Mouse (Mus musculus) adrenal gland, adult 2 months (tissue): ENCODE results near the gene Usp21. TPM values are rescaled to one million over a fixed set of nuclear protein-coding genes. Genes with fewer than 3 reads are reported as not detected.

Experiments
- DNase-seq: peaks from one replicate; pipeline ENCODE4 v3.0.0; 2021
- polyA plus RNA-seq: library from polyadenylated mRNA; depleted of rRNA; stranded (reverse); fragments of >200 nt; gene quantifications from 2 replicates; pipeline ENCODE4 v1.2.3, GENCODE M21; 2012
- total RNA-seq, 2 experiments: library from RNA; stranded (reverse); gene quantifications; 2 replicates each; pipeline ENCODE4 v1.2.3; 2021

The Usp21 gene
- total and polyA plus RNA-seq, 3 experiments: 37.5 to 61.3 (median 44.9) TPM

DNA sequence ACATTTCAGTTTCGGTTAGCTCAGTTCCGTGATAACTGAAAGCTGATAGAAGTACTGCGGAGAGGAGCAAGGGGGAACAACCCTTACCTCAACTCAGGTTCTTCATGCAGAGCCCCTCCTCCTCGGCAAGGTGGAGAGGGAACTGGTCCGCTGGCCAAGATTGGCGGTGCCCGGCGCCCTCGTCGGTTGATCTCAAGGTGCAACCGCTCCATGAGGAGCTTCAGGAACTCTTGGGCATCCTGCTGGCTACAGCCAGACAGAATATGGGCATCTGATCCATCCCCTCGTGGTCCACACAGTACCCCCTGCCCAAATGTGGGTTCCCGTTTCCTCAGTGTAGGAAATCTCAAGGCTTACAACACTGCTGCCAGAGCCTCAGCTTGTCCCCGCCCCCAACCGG is 3.3 kb downstream of the Usp21 start:
- no peak for DNase-seq

DNA sequence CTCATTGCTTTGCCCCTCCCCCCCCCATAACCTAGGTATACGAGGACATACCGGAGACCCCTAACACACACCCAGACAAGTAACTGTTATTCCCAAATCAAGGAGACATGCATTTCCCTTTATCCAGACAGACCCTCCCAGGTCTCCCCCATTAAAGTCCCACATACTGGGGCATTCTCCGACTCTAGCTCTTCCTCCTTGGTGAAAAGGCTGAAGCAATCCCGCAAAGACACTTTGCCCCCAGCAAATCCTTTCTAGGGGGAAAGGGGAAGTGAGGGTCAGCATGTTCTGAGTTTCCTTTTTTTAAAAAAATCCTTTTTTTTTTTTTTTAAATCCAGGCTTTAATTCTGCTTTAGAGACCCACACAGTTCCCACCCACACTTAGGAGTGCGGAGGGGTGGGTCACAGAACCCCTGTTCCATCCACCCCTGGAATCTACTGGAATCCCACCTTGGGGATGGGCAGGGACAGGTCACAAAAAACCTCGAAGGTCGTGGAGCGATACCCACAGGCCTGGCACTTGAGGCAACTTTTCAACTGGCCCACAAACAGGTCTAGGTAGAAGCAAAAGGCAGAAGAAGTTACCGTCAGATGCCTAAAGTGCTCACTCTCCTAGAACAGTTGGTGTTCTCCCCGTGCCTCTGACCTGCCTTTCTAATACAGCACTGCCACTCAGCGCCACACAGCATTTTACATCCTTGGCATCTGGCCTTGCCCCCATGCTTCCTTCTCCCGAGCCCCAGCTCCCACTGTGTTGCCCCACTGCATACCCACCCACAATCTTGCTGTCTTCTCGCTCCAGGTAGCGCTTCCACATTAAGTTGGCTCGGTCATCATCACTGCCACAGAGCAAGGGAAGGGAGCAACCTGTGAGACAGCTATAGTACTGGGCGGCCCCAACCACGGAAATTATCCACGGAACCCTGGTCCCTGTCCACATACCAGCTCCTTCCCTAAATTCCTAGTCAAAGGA is 4.3 kb downstream of the Usp21 start:
- DNase-seq: no peak

DNA sequence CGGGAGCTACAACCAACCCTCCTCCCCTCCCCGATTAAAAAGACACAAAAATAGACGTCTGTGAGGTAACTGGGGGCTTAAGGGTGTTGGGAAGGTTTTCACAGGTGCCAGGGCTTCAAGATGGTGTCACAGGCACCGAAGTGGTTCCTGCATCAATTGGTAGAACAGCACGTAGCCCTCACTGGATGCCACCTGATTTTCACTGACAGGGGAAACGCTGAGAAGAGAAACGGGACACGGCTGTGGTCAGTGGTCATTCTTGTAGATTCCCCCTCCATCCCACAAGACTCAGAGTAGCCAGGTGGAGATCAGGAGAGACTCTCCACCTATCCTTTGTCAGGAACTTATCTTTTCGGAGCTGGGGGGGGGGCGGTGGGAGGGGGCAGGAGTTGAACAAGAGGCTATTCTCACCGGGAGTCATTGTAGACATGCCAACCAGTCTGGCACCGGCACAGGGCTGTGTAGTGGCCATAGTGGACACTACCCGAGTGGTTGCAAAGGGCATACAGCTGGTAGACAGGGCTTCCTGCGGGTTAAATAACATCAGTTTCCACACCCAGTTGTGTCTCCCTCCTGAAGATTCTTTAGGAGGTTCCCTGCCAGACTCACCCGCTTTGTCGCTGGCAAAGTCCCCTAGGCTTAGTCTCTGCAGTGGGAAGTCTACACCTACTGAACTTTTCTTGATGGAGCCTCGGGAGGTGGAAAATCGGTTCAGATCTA is 5.5 kb downstream of the Usp21 start:
- no peak for DNase-seq

DNA sequence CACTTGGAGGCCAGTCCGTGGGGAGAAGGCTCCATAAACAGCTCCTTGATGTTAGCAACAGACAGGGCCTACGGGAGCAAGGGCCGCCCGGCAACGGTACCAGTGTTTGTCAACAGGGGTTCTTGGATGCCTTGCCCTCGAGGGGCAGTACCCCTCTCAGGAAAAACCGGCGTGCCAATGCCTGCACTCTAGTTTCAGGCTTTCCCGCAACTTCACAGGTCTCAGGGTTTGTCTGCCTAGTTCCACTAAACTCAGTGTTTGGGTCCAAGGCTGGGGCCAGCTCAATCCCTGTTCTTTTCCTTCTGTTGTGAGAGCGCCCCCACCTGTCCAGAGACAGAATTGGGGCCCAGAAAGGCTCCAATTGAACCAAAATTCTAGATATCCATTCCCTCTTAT is 6.3 kb downstream of the Usp21 start:
- DNase-seq: peak; percentile 90

DNA sequence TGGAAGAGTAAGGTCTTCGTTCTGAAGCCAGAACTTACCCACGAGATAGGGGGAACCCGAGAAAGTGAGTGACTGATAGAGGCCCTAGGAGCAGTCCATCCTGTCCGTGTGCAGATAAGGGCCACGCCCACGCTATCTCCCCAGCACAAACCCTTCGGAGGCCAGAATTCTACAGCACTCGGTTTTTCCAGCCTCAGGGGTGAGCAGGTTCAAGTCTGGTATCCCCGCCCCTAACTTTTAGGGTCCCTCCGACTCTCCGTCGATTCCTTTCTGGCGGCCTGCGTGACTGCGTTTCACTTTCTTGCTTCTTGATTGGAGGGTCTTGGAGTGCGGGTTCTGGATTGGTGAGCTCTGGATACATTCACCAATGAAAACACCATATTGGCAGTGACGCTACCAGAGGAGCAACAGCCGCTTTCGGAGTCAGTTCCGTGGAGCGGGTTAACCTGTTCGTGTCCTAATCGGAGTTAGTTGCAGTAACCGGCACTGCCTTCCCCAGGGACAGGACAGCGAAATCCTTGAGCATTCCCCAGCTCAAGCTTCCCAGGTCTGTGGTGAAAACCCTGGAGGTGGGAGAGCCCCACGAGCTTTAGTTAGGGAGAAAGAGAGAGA is 6.8 kb downstream of the Usp21 start, which contains the start of gene Ppox:
Gene Ppox (minus strand): TSS at position 271 of the 612 bp plus-strand sequence.
- DNase-seq: peak; percentile 95

- DNase-seq: no peak
Observed at GRCm38 (mm10) chr1:171280250-171280915, 7.4 kb downstream of the Usp21 start.

- DNase-seq: no peak
Observed at GRCm38 (mm10) chr1:171279721-171280120, 8.1 kb downstream of the Usp21 start.

DNA sequence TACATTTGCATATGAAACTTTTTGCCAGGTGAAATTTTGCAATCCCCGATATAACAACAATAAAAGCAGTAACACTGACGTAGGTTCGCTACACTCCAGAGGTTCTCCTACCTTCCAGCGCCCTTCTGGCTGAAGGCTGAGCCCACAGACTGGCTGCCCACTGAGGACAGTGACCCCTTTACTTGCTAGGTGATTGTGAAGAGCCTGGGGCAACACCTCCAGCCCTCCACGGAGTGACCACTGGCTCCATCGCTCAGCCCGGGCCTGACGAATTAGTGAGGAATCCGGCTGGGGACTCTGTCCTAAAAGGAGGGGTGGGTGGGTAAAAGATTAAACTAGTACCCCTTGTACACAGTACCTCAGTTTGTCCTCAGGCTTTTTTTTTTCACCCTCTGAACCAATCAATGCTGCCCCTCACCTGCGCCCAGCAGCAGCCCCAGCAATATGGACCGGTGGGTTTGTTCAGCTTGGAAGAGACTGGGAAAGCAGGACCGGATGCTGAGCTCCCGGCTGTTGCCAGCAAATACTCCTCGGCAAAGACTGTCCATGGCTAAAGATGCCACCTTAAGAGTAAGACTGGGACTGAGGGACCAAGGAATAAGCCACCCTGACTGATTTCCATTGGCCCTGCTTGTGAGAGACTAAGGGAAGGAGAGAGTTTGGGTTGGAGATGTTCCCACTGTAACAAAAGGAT is 8.6 kb downstream of the Usp21 start:
- DNase-seq: no peak

DNA sequence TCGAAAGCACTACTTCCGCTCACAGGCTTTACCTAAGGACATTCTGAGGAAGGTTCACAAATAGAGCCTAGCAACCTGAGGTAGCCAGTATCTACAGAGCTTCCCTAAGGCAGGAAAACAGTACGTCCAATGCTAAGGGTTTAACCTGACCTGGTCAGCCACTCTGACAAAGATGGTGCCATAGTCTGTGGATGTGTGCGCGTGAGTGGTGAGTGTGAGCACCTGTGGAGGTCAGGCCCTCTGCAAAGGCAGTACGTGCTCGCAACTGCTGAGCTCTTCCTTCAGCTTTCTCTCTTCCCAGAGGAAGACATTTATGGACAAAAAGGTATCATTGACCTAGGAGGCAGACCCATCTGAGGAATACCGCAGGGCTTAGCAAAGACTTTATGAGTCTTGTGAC is 9.4 kb downstream of the Usp21 start:
- DNase-seq: no peak

- DNase-seq: no peak
Observed at GRCm38 (mm10) chr1:171277736-171278135, 10.1 kb downstream of the Usp21 start.

DNA sequence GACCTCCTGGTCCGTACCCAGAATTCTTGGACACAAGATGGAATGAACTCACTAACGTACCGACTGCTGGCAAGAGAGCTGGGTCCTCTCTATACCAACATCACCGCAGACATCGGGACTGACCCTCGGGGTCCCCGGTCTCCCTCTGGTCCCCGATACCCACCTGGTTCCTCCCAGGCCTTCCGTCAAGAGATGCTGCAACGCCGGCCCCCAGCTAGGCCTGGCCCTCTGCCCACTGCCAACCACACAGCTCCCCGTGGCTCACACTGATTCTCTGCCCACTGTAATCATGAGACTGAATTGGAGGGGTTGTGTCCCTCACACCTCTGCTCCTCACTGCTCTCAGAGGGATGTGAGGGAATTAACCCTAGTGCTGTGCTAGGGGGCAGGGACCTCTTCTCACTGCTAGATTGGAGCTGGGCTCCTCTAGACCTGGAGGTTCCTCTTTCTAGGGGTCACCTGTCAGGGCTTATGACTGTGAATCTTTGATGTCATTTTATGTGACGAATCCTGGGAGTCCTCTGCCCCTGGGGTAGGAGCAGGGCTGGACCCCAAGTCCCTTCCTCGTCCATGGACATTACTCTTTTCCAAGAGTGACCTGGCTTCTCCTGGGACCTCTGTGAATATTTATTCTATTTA is 11.6 kb downstream of the Usp21 start:
- DNase-seq: no peak

DNA sequence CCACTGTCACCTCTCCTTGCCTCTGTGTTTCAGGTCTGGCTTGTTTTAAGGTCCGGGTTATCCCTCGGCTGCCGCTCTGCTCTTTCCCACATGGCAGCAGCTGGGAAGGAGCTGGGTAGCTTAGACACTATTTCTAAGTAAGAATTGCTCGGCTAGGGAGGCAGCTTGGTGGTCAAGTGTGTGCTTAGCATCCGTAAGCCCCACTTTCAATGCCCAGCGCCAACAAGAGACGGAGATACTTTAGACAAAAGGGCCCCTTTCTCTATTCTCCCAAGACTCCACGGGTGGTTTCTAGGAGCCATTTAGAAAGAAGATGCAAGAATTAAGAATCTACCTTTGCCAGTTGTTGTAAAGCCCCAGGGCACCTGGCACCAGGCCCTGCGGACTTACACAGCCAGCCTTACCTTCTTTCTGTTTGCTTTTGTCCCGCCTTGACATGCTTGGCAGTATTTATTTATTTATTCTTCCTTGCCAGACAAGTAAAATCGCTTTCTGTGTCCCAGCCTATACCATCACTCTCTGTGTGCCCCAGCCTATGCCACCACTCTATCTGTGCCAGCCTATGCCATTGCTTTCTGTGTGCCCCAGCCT is 12.6 kb downstream of the Usp21 start:
- no peak for DNase-seq

- no peak for DNase-seq
Observed at GRCm38 (mm10) chr1:171274171-171274570, 13.6 kb downstream of the Usp21 start.

DNA sequence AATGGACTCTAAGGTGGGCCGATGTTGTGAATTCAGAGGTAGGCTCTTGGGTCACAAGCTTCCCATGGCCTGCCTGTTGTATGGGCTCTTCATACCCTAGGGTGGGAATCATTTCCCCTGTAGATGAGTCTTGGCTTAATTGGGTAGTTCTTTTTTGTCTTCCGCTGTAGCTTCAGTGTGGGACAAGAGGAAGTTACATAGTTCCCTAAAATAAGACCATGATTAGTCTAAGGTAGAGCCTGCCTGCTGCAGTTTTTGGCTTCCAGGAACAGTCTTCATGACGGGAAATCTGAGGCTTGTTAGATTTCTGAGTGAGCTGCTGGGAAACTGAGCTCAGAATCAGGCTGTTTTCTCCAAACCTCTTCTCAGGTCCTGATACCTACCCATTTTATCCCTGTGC is 15.7 kb downstream of the Usp21 start:
- no peak for DNase-seq

DNA sequence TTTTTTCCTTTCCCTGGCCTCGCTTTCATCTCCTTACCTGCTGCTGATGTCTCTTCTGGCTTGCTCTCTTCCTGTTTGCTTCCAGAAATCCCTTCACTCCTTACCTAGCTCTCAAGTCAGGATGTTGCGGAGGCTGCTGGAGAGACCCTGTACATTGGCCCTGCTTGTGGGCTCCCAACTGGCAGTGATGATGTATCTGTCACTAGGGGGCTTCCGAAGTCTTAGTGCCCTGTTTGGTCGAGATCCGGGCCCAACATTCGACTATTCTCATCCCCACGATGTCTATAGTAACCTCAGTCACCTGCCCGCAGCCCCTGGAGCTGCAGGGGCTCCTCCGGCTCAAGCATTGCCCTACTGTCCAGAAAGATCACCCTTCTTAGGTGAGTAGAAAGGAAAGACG is 16.2 kb downstream of the Usp21 start:
- DNase-seq: no peak

- no peak for DNase-seq
Observed at GRCm38 (mm10) chr1:171271196-171271595, 16.6 kb downstream of the Usp21 start.

- no peak for DNase-seq
Observed at GRCm38 (mm10) chr1:171270573-171270900, 17.3 kb downstream of the Usp21 start.

- peak; percentile 97 for DNase-seq
Observed at GRCm38 (mm10) chr1:171269848-171270572, 17.8 kb downstream of the Usp21 start, which contains the start of gene B4galt3. TSS of gene B4galt3 (plus strand) at chr1:171270328.

- DNase-seq: no peak
Observed at GRCm38 (mm10) chr1:171268341-171268740, 19.4 kb downstream of the Usp21 start.
